Mouse (Mus musculus): ENCODE measurements around the gene Nfkb2.
A peak's percentile ranks its signal among the peaks of the same experiment; 100 is the strongest.

Nfkb2 gene

GRCm38 (mm10) chr19:46304216-46304841 lies at the start of gene Nfkb2:
Gene Nfkb2 (plus strand): TSS chr19:46304320.
- DNase-seq: peak; percentile 98 to 99

GRCm38 (mm10) chr19:46264762-46265161 lies 39.4 kb upstream of the Nfkb2 start:
- DNase-seq: no peak

- DNase-seq: peak; percentile 45 to 56
These were observed 28.8 kb upstream of the Nfkb2 start for GRCm38 (mm10) chr19:46275307-46275706.

- DNase-seq: no peak
These were observed 21.9 kb upstream of the Nfkb2 start for GRCm38 (mm10) chr19:46282081-46282849.

- no peak for DNase-seq
These were observed 19.4 kb upstream of the Nfkb2 start for GRCm38 (mm10) chr19:46284686-46285085.

- DNase-seq: no peak
These were observed 18.5 kb upstream of the Nfkb2 start for GRCm38 (mm10) chr19:46285631-46286030.

- DNase-seq: no peak
These were observed 18.1 kb upstream of the Nfkb2 start for GRCm38 (mm10) chr19:46286047-46286446.

GRCm38 (mm10) chr19:46286926-46287325 lies 17.2 kb upstream of the Nfkb2 start:
- DNase-seq: no peak

- DNase-seq: no peak
These were observed 16.6 kb upstream of the Nfkb2 start for GRCm38 (mm10) chr19:46287566-46287965.

- DNase-seq: no peak
These were observed 13.5 kb upstream of the Nfkb2 start for GRCm38 (mm10) chr19:46290535-46291105.

GRCm38 (mm10) chr19:46296938-46297337 lies 7.2 kb upstream of the Nfkb2 start:
- no peak for DNase-seq

GRCm38 (mm10) chr19:46300294-46301045 lies 3.6 kb upstream of the Nfkb2 start:
- DNase-seq: no peak

GRCm38 (mm10) chr19:46302551-46302950 lies 1.6 kb upstream of the Nfkb2 start:
- no peak for DNase-seq

- DNase-seq: no peak
These were observed 587 bp upstream of the Nfkb2 start for GRCm38 (mm10) chr19:46303251-46304215.

- DNase-seq: no peak
These were observed 801 bp downstream of the Nfkb2 start for GRCm38 (mm10) chr19:46304908-46305333.

GRCm38 (mm10) chr19:46305432-46306267 lies 1.5 kb downstream of the Nfkb2 start:
- peak; percentile 98 for DNase-seq

GRCm38 (mm10) chr19:46306268-46306610 lies 2.1 kb downstream of the Nfkb2 start:
- no peak for DNase-seq

- no peak for DNase-seq
These were observed 2.7 kb downstream of the Nfkb2 start for GRCm38 (mm10) chr19:46306751-46307289.

GRCm38 (mm10) chr19:46307781-46308180 lies 3.7 kb downstream of the Nfkb2 start:
- no peak for DNase-seq

GRCm38 (mm10) chr19:46308303-46308702 lies 4.2 kb downstream of the Nfkb2 start:
- DNase-seq: no peak

Measured in B cell, adult 2 months (primary cell).